Mouse (Mus musculus): ENCODE measurements around the gene Eif2b2.

DNA sequence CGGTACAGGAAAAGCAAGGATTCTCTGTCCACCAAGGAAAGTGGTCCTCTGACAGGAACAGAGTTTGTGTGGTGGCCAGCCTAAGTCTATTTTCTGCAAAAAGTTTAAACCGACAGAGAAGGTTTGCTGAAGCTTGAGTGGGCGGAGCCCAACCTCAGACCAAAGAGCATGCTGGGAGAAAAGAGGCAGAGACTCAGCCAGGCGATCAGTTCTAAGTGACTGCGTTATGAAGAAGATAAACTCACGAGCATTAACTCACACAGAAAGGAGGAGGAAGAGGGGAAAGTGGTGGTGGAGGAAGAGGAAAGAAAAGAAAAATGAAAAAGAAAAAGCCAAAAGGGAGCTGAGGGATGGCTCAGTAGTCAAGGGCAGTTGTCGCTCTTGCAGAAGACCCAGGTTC, 29.0 kb upstream of the Eif2b2 start:
- TF ChIP-seq MYOG (IDR thresholded peaks at IDR 0.05; ENCODE audit: control insufficient read depth, extremely low read depth, insufficient read length) (no peak), CTCF (IDR thresholded peaks at IDR 0.05; ENCODE audit: control insufficient read depth, insufficient read depth, insufficient read length) (no peak)

All from C2C12 (cell line).